Mouse (Mus musculus) monocyte, adult 5-6 weeks (primary cell): ENCODE results near the gene Gpr137c. TPM values are rescaled to one million over a fixed set of nuclear protein-coding genes. Genes with fewer than 3 reads are reported as not detected.

Experiments used
- ATAC-seq: fragments of 153-309, 156-312 bp; replicated peaks from 2 replicates; pipeline ENCODE4 v1.8.0; 2017; ENCODE audit warnings: mild to moderate bottlenecking; ENCODE audit not compliant: low TSS enrichment, insufficient number of reproducible peaks, severe bottlenecking, poor library complexity, low FRiP score
- total RNA-seq: library from RNA; stranded (forward); fragments of 200-1000, 200-491, 200-594 nt; gene quantifications from 3 replicates; pipeline ENCODE4 v1.2.3, GENCODE M21; 2017

Gpr137c gene
- total RNA-seq: 2.3 to 3.9 TPM (median 3.0 TPM) in 3 replicates

- ATAC-seq: peak; percentile 97
Observed at GRCm38 (mm10) chr14:45219281-45220089, at the start of gene Gpr137c. TSS of gene Gpr137c (plus strand) at chr14:45219717.

- no peak for ATAC-seq
Observed at GRCm38 (mm10) chr14:45172260-45172659, 47.3 kb upstream of the Gpr137c start.

- ATAC-seq: no peak
Observed at GRCm38 (mm10) chr14:45175012-45175740, 44.3 kb upstream of the Gpr137c start.

GRCm38 (mm10) chr14:45179186-45179585 lies 40.3 kb upstream of the Gpr137c start:
- no peak for ATAC-seq

GRCm38 (mm10) chr14:45179606-45180005 lies 39.9 kb upstream of the Gpr137c start:
- ATAC-seq: peak; percentile 74

GRCm38 (mm10) chr14:45181611-45182010 lies 37.9 kb upstream of the Gpr137c start:
- no peak for ATAC-seq

GRCm38 (mm10) chr14:45190999-45191398 lies 28.5 kb upstream of the Gpr137c start:
- ATAC-seq: no peak

GRCm38 (mm10) chr14:45200607-45201006 lies 18.9 kb upstream of the Gpr137c start:
- ATAC-seq: no peak

- ATAC-seq: no peak
Observed at GRCm38 (mm10) chr14:45210683-45211082, 8.8 kb upstream of the Gpr137c start.

GRCm38 (mm10) chr14:45211431-45211830 lies 8.1 kb upstream of the Gpr137c start:
- no peak for ATAC-seq

- no peak for ATAC-seq
Observed at GRCm38 (mm10) chr14:45216711-45217340, 2.7 kb upstream of the Gpr137c start.

- no peak for ATAC-seq
Observed at GRCm38 (mm10) chr14:45217693-45218092, 1.8 kb upstream of the Gpr137c start.

- peak; percentile 33 for ATAC-seq
Observed at GRCm38 (mm10) chr14:45220090-45220956, 806 bp downstream of the Gpr137c start, which contains the start of gene Txndc16. TSS of gene Txndc16 (minus strand) at chr14:45220328.

GRCm38 (mm10) chr14:45220957-45221630 lies 1.6 kb downstream of the Gpr137c start:
- ATAC-seq: no peak

- ATAC-seq: 0 out of 2 replicates have a peak, but pooled peaks have one; percentile 43
Observed at GRCm38 (mm10) chr14:45239042-45239441, 19.5 kb downstream of the Gpr137c start.

GRCm38 (mm10) chr14:45241613-45242012 lies 22.1 kb downstream of the Gpr137c start:
- 0 out of 2 replicates have a peak, but pooled peaks have one; percentile 53 for ATAC-seq

- ATAC-seq: 0 out of 2 replicates have a peak, but pooled peaks have one; percentile 17
Observed at GRCm38 (mm10) chr14:45251548-45252076, 32.1 kb downstream of the Gpr137c start.
